Mouse (Mus musculus): ENCODE data around the gene Wdfy4.

- TF ChIP-seq MAX (IDR thresholded peaks at IDR 0.05; ENCODE audit: low read length) (no peak), POLR2A (IDR thresholded peaks at IDR 0.05; ENCODE audit: control insufficient read depth in 1 of 2, insufficient read depth in 1 of 2, low read depth in 1 of 2, low read length in 2 of 2, poor library complexity in 1 of 2) (no peak), CTCF (IDR thresholded peaks at IDR 0.05 in 2 of 3, conservative IDR thresholded peaks at IDR 0.05 in 1 of 3; ENCODE audit: control insufficient read depth in 1 of 3, insufficient read depth in 1 of 3, low read depth in 2 of 3, low read length in 3 of 3, poor library complexity in 1 of 3, severe bottlenecking in 1 of 3) (no peak), POLR2AphosphoS2 (IDR thresholded peaks at IDR 0.05; ENCODE audit: low read length) (no peak), EP300 (IDR thresholded peaks at IDR 0.05; ENCODE audit: low read depth in 1 of 2, low read length in 2 of 2) (no peak), E2F4 (IDR thresholded peaks at IDR 0.05; ENCODE audit: borderline replicate concordance, low read depth, low read length) (no peak), POLR2AphosphoS5 (IDR thresholded peaks at IDR 0.05; ENCODE audit: borderline replicate concordance, low read depth, low read length) (no peak), BHLHE40 (IDR thresholded peaks at IDR 0.05; ENCODE audit: borderline replicate concordance, low read depth, low read length) (no peak), MXI1 (IDR thresholded peaks at IDR 0.05; ENCODE audit: low read depth, low read length) (no peak)
Measured at GRCm38 (mm10) chr14:33168750-33169149, 16.6 kb downstream of the Wdfy4 start.
